Mouse (Mus musculus) thymus, postnatal 14 days (tissue): ENCODE data around the gene Zbtb41.
"Not testable (repeated sequence)": the region's sequence is repeated elsewhere in the genome, so short reads cannot be mapped to it uniquely, and the experiment has no call there.

Experiments
- DNase-seq: peaks from one replicate; pipeline ENCODE4 v3.0.0; 2021

The Zbtb41 gene

GRCm38 (mm10) chr1:139421875-139422791 is at the start of gene Zbtb41:
Zbtb41 (plus strand) TSS chr1:139422288.
- DNase-seq, result peak; percentile 94

DNA sequence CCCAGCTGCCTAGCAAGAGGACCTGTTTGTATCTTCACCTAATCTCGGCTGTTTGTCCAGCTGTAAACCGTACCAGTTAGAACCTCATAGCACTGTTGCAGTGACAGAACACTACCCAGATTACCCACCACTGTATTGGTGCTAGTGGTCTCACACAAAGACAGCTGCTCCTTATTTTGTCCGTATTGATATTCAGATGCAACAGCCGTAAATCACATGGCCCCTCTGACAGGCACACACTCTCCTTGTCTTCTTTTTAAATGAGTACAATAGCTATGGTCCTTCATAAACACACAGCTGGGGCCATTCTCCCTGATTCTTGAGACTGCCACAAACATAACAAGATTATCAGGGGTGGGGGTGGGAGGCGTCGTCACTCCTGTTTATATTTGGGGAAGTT is 46.2 kb upstream of the Zbtb41 start:
- no peak for DNase-seq

DNA sequence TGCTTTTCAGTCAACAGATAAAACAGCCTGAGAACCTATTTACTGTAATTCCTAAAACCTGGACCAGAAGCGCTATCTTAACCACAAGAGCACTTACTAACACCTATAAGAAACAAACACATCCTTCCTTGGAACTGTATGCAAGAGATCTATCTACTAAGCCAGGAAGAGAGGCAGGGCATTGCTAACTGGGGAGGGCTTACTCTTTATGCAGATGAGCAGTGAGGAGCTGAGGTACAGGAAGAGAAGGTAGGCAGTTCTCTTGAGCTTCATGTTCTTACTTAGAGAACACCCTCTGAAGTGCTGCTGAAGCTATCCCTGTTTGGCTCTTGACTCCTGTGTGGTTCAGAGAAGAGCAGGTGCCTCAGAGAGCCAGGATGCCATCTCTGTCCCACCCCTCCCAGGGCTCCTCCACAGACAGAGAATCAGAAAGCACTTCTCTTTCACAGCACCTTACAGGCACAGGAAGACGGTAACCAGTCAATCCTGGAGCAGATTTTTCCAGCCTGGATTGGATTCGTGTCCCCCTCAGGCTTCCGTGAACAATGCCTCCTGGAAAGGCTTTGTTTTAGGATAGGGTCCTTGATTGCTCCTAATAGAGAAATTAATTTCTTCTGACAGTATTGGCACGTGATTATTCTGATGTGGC is 45.3 kb upstream of the Zbtb41 start, which contains the start of gene Crb1:
TSS of gene Crb1 (minus strand) at position 463 of the 649 bp plus-strand sequence.
- DNase-seq, result no peak

DNA sequence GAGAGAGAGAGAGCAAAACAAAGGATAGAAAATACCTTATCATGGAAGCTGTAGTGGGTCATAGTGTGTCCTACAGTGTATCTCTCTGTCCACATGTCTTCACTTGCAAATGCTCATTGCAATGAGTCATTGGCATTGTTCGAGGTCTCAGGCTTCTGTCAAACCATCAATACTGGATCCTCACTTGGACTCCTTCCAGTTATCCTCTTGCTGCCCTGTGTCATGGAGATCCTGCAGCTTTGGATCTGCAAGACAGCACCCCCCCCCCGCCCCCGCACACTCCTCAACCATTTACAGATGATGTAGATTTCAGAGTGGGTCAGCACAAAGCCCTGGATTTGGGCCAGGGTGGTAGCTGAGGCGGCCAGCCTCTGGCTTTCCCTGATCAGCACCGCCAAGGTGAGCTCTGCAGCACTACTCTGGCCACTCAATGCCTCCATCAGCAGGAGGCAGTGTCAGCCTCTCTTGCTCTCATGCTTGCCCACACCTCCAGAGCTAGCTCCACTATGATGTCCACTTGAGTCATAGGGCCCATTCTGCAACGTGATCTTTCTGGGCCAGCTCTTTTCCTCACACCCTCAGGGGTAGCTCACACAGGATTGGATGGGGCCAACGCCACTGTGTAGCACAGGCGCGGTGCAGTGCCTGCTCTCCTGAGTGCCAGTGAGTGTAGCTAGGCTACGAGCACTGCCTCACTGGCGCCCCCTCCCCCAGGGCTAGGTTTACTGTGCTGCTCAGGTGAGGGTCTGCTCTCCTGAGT is 43.0 kb upstream of the Zbtb41 start:
- DNase-seq, result peak; percentile 10

DNA sequence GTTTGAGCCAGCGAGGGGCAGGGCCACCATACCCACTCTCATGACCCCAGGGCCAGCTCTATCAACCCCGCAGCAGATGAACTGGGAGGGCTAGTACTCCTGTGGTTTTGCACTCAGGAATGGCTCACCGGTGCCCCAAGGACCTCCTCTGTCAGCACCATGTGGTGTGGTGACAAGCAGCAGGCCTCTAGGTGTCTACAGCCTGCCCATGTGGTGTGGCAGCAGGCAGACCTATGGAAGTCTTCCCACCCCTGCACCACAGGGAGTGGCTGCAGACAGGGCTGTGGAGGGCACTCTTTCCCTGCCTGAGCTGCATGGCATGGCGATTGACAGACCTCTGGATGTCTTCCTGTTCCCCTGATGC is 42.5 kb upstream of the Zbtb41 start:
- DNase-seq, result no peak

DNA sequence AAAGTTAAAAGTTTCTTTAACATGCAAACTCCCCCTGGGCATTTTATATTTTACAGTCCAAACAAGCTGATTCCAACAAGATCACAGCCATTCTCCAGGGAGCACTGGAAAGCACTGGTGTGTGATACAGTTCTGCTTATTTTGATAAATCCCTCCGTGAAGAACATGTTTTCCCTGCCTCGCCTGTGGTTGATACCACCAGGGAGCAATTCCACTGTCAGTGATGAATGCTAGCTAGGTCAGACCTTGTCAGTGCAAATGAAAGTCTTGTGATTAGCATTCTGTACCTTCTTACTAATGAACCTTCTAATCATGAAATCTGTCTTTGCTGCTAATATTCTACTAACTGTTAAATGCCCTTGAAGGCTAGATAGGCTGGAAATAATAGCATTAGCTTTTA is 30.3 kb upstream of the Zbtb41 start:
- DNase-seq, result no peak

- no peak for DNase-seq
These were observed 25.5 kb upstream of the Zbtb41 start for GRCm38 (mm10) chr1:139396589-139396988.

- no peak for DNase-seq
These were observed 16.3 kb upstream of the Zbtb41 start for GRCm38 (mm10) chr1:139405766-139406165.

- DNase-seq, result no peak
These were observed 14.4 kb upstream of the Zbtb41 start for GRCm38 (mm10) chr1:139407701-139408100.

- not testable (repeated sequence) for DNase-seq
These were observed 9.7 kb upstream of the Zbtb41 start for GRCm38 (mm10) chr1:139412365-139412764.

DNA sequence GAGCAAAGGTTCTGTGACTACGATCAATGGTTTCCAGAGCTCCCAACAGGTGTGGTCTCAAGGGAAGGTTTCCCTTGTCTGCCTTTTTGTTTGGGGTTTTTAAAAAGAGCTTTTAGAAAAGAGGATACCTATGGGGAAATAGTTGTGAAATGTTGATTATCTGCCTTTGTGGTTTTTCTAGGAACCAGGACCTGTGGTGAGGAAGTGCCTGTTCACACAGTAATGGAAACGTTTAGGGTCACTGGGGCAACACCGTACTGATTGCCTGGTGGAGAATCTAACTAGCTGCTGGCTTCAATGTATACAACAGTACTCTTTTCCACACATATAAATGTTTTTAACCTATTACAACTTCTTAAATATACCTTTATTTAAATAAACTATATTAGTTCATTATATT is 8.6 kb upstream of the Zbtb41 start:
- DNase-seq, result no peak

GRCm38 (mm10) chr1:139421521-139421874 is 590 bp upstream of the Zbtb41 start:
- no peak for DNase-seq

GRCm38 (mm10) chr1:139422941-139423340 is 853 bp downstream of the Zbtb41 start:
- peak; percentile 23 for DNase-seq

GRCm38 (mm10) chr1:139423931-139424330 is 1.8 kb downstream of the Zbtb41 start:
- no peak for DNase-seq

- DNase-seq, result no peak
These were observed 2.9 kb downstream of the Zbtb41 start for GRCm38 (mm10) chr1:139425006-139425405.

DNA sequence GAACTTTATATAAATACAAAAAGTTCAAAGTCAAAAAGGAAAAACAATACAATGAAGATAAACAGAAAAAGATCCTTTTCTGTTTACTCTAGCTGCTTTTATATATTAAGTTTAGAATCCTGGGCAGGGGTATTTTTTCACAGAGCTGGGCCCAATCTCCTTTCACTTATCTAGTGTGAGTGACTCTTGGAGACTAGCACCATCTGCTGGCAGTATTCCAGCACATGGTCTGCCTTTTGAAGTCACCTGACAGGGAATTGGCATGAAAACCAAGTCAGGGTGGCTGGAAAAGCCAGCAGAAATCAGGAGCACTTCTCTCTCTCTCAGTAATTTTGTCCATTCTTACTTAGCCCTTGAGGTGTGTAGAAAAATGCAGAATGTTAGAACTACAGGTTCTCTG is 16.3 kb downstream of the Zbtb41 start:
- peak; percentile 43 for DNase-seq

DNA sequence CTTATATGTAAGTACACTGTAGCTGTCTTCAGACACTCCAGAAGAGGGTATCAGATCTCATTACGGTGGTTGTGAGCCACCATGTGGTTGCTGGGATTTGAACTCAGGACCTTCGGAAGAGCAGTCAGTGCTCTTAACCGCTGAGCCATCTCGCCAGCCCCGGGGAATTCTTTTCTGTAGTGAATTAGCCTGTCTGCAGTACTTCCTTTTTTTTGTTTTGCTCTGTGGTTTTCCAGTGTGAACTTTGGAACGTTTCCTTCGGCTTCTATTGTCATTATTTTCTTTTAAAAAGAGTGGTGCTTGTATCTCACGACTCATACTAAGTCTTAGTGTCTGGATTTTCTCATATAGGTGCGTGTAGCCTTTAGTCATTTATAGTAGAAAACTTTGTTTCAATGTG is 21.0 kb downstream of the Zbtb41 start:
- DNase-seq, result not testable (repeated sequence)

DNA sequence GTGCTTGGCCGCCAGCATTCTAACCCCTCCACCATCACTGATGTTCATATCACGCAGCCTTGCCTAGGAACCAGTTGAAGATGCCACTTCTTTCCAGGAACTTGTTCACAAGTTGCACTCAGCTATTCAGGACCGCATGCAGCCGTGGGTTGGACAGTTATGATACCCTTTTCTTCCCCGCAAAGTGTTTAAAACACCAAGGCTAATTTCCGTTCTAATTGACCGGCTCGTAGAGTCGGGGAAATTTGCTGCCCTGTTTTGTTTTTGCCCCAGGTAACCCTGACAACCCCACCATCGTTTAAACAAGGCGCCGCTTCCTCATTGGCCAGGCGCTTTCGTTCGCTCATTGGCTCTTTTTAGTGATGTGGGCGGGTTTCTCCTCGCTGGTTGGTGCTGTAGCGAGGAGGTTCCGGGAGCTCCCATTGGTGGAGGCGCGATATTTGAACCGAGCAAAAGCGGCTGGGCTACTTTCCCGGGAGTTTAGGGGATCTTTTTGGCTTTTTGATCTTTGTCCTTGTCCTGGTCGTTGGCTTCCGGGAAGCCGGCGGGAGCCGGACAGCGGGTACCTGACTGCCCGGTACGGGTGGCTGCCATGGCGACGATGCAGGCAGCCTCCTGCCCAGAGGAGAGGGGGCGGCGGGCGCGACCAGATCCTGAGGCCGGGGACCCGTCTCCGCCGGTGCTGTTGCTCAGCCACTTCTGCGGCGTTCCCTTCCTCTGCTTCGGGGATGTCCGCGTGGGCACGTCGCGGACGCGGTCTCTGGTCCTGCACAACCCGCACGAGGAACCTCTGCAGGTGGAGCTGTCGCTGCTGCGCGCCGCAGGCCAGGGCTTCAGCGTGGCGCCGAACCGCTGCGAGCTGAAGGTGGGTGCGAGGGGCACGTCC is 32.5 kb downstream of the Zbtb41 start, which contains the start of gene Aspm:
TSS of gene Aspm (plus strand) at position 433 of the 886 bp plus-strand sequence.
- peak; percentile 92 for DNase-seq

- no peak for DNase-seq
These were observed 33.3 kb downstream of the Zbtb41 start for GRCm38 (mm10) chr1:139455226-139455869.

- no peak for DNase-seq
These were observed 38.7 kb downstream of the Zbtb41 start for GRCm38 (mm10) chr1:139460807-139461206.

DNA sequence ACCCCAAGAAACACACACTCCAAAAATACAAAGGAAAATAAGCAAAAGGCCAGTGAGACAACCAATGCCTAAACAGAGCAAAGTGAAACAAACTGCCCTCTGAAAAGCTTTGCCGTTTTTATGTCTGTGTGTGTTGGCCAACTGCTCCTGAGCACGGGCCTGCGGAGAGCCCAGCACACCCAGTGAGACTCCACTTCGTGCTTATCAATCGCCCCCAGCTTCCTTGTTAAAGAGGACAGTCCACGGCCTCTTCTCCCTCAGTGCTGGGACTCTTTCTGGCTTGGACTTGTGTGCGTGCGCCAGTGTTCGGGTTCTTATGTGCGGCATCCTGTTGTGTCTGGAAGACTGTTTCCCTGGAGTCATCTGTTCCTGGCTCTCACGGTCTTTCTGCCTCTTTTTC is 43.8 kb downstream of the Zbtb41 start:
- DNase-seq, result no peak

GRCm38 (mm10) chr1:139478898-139479297 is 56.8 kb downstream of the Zbtb41 start:
- DNase-seq, result no peak
